Mouse (Mus musculus): ENCODE data around the gene Lrrc29.

DNA sequence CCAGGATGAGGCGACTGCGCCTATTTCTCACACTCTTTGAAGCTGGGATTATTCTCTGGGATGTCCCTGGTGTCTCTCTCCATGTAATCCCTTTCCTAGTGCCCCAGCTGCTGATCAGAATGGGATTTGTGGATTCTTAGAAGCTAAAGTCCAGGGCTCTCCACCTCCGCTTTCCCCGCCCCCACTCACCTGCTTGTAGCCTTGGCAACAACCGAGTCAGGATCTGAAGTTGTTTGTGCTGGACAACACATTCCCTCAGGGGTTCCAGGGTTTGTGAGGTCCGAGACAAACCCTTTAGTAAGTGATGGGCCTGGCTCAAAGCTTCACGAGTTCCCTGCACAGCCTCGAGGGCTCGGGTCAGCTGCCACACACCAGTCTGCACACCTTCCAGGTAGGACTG, 31.3 kb downstream of the Lrrc29 start:
- TF ChIP-seq TAL1 (IDR thresholded peaks at IDR 0.05; ENCODE audit: low read length) = no peak
- TF ChIP-seq GATA1 (IDR thresholded peaks at IDR 0.05; ENCODE audit: low read length) = no peak

All from erythroblast, embryonic 14.5 days (primary cell).